Mouse (Mus musculus) kidney, postnatal 4 days (tissue): ENCODE measurements at regions not wholly inside any gene's neighbourhood (a gene's known extent, or its start where the extent isn't known, plus 50 kb on each side); places are given as distances from the start of the nearest gene placed in this dataset.
A peak's percentile ranks its signal among the peaks of the same experiment; 100 is the strongest.

ENCODE experiments used
- DNase-seq, 2 experiments: peaks; one replicate each; pipeline ENCODE4 v3.0.0; 2021; ENCODE audit warnings: mixed read lengths in 2 of 2

DNA sequence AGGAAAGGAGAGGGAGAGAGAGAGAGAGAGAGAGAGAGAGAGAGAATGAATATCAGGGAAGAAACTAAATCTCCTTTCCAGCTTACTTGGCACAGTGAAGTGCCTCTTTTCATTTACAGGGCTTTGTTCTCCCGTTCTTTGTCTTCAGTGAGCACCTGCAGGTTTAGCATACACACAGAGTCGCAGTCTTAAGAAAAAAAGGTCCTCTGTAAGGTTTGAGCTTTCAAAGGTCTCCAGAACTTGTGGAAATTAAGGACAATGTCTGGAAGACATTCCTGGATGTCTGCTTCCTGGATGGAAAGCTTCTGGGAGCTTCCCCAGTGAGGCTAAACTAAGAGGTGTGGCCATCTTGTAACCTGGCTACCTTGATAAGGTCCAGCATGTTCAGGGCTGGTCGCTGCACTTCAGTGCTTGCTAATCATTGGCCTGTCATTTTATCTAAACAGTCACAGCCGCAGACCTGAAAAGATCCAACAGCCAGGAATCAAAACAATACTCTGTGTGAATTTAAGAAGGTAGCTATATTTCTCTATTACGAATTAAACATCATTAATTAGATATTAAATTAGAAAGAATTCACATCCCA, 113.1 kb upstream of the Ralgapa2 start:
- DNase-seq = no peak

DNA sequence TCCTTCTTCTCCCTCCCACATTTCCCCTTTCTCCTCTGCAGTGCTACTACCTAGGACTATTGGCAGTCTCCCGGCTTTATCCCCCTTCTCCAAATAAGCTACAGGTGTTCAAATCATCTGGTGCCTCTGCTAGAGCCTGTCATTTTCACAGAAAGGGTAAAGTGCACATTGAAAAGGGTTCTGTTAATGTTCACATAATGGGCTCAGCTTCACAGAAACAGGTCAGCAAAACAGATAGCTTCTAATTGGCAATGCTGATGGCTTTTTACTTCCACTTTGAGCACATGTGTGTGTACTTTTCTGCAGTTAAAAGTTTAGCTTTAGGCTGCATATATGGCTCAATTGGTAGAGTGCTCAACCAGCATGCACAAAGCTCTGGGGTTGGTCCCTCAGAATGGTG, 114.4 kb upstream of the Ralgapa2 start:
- DNase-seq = no peak

DNA sequence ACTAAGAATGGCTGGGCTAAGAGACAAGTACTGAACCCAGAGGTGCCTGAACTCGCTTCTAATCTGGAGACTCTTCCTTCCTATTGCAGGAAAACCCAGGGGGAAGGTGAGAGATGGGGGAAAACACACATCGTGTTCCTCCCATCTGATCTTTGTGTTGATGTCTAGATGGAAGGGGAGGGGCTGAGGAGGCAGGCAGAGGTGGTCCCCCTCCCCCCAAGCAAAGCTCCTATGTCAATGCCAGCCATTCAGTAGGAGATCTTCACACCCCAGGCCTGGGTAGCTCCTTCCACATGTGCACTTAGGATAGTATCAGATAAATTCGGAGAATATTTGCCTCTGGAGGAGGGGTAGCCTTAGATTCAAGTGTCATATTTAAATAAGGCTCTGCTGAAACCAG, 118.0 kb upstream of the Ralgapa2 start:
- DNase-seq = no peak

DNA sequence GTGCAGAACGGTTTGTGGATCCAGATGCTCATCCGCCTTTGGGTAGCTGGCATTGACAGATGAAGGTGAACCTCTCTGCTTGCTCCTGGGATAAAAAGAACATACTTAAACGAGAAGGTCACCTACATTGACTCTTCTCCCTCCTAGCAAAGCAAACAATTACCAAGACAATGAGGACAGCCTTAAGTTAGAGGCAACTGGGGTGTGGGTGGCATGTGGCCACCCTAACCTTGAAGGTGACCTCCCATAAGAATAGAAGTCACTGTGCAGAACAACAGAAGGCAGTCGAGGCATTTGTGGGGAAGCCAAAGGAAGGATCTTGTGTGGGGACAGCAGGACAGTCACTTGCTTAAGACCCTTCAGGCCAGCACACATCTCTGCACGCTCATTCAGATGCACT, 119.0 kb upstream of the Ralgapa2 start:
- DNase-seq = no peak

DNA sequence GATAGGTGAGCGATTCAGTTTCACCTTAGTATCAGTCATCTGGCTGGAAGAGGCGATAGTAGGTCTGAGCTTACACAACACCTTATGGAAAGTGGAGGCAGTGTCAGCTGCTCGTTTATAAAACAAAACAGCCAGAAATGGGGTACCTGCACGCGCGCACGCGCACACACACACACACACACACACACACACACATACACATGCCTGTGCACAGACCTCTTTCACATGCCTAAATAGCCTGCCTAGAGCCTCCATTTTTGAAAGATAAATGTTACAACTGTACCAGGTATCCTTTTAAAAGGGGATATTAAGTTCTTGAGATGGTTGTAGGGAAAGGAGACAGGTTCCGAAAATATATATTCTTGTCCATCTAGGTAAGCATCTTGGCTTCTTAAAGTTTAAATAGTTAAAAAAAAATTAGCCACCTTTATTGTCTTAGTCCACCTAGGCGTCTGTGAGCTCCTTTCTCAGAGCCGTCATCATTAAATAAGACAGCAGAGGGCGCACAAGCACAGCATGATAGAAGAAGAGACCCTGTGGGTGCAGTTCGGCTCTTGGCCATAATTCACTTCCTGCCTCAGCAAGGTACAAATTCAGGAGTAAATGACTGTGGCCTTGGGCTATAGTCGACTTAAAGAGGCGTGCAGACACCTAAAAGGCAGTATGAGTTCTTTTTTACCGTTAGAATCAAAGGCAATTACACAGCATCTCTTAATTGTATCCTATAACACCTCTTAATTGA, 121.4 kb upstream of the Ralgapa2 start:
- DNase-seq = peak; percentile 71 to 75

DNA sequence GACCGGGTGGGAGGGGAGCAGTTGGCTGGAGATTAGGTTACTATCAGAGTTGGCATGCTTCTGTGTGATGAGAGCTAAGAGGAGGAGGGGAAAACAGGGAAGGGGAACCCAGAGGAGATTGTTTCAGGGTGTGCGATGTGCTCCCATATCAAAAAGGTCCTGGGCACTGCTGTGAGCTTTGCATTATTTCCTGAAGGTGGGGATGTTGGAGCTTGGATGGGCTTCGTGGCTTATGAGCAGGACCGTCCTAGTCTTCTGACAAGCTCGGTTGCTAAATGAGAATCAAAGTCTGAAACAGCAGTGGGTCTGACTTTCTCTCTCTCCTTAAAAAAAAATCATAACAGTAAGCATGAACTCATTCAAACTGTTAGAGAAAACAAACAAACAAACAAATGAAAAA, 125.4 kb upstream of the Ralgapa2 start:
- no peak for DNase-seq

DNA sequence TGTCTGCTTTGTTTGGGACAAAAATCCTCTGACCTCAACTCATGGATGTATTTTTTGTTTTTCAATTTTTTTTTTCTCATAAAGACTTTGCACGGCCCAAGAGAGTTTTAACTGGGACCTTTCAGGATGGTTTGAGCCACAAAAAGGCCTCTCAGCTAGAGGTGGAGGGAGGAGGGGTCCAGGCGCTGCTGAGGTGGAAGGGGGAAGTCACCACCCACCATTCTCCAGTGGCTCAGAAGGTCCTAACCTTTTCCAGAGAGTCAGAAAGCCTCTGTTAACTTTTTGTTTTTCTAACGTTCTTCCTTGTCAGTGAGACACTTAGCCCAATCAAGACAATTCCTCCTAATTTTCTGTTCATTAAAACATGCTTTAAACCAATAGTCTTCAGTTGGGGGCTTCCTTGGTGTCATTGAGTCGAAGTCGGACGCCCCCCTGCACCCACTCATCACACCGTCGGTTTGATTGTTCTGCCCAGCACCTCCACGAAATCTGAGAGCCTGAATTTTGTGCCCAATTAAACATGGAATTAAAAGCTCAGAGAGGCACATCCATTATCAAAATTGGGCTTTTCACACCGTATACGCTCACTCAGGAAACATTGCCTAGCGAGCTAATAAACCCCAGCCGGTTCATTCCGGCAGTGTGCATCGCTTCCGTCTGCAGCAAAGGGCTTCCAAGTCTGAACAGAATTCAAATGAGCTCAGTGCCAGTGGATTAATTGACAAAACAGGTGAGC, 134.3 kb upstream of the Ralgapa2 start:
- peak; percentile 13 to 27 for DNase-seq

DNA sequence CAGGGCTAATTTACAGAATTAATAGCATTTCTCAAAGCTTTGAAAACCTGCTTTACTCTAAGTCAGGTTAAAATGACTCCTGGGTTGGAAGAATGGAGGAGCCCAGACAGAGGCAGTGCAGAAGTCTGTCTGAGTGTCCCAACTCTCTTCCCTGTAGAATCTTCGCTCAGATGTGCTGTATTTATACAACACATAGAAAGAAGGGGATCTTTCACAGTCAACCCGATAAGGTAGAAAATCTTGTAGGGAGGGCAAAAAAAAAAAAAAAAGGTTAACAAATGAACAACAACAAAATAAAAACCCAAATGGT, 134.8 kb upstream of the Ralgapa2 start:
- no peak for DNase-seq

DNA sequence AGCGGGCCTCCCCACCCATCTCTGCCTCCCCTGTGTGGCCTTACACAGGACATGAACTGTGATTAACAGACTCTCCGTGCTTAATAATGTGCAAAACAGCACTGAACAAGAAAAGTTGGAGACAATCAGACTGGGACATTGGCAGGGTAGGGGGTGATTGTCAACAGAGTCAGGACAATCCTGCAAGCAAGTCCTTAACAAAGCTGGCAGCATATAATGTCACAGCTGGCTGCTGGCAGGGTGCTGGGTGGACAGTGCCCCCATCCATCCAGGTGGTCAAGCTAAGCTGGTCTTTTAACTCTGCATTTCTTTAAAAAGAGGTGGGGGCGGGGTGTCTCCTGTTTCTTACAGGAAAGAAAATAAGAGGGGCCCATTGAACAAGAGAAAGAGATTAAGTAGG, 149.2 kb upstream of the Ralgapa2 start:
- no peak for DNase-seq

DNA sequence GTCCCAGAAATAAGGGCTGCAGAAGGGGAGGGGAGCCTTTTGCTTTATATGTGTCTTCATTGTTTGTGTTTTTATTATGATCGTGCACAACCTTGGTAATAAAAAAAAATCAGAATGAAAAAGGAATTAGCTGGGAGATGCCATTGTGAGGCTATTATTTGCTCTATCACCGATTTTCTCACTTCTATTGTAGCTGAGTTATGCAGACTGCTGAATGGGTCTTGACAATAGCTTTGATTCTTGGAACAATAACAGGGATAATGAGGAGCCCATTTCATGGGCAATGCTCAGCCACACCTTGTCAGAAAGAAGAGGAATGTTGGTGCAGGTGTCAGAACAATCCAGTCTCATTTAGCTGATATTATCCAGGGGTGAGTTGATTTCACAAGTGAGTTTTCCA, 160.6 kb upstream of the Ralgapa2 start:
- DNase-seq = no peak

DNA sequence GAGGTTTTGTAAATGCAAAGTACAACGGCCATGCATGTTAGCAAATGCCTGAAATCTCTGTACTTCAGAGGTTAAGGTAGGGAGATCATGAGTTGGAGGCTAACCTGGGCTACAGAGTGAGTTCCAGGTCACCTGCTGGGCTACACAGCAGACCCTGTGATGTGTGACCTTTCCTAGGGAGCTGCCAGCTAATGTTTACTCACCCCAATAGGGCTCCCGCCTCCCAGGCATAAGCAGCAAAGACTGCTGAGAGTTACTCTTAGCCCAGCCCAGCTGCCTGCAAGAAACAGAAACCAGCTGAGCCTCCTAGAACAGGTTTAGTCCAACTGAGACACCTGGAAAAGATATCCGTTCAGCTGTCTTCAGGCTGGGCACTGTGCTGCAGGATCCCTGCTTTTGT, 169.8 kb upstream of the Ralgapa2 start:
- DNase-seq = peak in 1 of 2 experiments; percentile 3

DNA sequence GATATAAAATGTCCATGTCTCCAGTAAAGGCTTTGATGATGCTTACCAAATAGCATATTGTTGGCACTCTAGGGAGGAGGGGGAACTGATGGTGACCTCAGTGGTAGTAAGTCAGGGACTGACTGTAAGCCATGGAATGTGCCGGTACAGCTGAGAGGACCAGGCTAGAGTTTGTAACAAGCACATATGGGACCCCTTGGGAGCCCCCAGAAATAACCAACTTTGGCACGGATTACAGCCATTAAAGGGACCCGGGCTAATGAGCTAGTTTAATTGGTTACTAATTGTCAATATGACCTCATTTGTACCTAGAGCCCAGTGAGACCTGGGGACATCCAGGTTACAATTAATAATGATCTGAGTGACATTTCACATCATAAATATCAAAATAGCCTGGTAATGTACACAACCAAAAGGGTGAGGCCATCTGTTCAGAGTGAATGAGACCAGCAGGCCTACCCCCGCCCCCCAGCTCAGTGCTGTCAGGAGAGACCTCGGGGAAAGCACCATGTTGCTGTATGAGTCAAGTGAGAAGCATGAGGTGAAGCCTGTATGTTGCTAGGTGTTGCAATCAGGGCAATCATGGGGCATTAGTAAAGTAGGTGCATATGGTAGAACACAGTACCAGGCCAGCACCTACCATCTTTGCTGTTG, 169.7 kb upstream of the Kiz start:
- DNase-seq = no peak

DNA sequence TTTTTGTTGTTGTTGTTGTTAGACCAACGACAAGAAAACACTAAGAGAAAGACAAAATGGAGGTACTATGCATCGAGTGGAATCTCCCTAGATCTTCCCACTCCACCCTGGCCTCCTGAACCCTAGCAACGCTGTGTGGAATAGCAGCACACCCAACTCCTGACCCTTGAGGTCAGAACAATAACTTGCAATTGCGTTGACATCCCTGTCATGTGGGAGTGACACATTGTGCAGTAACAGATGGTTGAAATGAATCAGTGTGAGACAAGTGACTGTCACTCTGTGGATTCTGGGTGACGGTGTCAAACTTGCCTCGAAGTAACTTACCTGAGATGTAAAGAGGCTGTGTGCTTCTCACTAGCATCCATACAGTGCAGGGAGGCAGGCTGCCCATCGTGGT, 167.1 kb upstream of the Kiz start:
- DNase-seq = no peak

DNA sequence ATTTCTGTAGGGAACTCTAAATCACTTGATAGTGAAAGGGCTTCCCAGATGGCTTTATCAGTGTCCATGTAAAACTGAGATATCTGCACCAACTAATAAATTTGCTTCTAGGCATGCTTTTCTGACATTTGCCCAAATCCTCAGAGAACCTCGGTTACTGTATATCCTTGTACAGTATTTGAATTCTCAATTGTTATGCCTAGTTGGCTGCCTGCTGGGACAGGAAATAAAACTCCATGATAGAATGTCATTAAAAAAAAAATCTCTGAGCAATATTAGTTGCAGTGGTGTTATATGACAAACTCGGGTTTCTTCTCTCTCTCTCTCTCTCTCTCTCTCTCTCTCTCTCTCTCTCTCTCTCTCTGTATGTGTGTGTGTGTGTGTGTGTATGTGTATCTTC, 162.2 kb upstream of the Kiz start:
- DNase-seq = no peak

DNA sequence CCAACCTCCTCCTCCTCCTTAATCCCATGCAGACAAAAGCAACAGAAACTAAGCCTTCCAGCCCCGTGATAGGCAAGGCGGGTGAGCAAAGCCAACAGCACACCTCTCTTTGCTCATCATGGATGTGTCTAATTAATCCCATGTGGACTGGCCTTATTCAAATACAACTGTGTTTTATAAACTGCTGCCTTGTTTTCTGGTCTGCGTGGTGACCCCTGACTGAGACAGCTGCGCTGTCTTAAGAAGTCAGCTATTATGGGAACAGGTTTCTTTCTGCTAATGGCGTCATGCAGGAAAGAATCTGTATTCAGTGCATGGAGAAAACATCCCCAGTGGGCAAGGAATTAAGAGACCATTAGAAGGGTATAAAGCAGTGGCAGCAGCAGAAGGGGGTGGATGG, 161.6 kb upstream of the Kiz start:
- no peak for DNase-seq

DNA sequence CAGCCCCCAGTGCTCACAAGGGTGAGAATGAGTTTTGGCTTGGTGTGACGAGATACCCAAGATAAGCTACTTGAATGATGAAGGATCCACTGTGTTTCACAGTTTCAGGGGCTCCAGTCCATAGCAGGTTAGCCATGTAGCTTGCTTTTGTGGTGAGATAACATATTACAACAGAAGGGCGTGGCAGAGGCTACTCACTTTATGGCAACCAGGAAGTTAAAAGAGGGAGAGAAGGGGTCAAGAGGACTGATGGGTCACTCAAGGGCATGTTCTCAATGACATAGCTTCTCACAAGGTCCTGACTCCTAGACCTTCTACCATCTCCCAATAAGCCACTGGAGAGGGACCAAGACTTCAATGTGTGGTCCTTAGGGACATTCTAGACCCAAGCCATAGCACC, 159.4 kb upstream of the Kiz start:
- no peak for DNase-seq

DNA sequence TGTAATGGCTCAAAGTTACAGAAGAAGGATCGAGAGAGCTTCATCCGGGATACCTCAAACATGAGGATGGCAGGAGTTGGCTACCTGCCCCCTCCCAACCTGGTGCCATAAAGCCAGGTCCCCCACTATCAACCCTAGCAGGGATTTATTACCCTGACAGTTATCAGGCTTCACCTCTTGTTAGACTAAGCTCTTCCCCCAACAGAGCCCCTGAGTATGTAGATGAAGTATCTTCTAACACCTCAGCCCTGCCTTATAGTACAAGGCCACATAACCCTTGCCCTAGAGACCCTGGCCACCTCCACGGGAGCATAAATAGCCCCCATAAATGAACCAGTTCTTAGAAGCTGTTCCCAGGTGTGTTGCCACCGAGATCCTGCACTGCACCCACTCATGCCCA, 158.9 kb upstream of the Kiz start:
- no peak for DNase-seq

DNA sequence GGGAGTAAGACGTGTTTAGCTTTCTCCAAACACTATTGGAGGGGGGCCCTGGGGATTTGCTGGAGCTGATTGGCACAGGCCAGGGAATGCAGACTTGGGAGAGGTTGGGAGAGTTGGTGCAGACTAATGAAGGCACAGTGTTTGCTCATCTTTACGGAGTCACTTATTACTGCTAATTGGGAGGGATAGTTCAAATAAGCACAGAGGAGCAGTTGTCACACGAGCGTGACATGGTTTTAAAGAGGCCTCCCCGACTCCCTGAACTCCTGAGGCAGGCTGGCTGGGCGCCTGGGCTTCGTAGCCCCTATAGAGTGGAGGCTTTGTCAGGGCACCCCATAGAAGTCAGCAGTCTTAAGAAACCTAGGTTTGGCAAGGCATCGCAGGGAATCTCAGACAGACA, 145.0 kb upstream of the Kiz start:
- no peak for DNase-seq

DNA sequence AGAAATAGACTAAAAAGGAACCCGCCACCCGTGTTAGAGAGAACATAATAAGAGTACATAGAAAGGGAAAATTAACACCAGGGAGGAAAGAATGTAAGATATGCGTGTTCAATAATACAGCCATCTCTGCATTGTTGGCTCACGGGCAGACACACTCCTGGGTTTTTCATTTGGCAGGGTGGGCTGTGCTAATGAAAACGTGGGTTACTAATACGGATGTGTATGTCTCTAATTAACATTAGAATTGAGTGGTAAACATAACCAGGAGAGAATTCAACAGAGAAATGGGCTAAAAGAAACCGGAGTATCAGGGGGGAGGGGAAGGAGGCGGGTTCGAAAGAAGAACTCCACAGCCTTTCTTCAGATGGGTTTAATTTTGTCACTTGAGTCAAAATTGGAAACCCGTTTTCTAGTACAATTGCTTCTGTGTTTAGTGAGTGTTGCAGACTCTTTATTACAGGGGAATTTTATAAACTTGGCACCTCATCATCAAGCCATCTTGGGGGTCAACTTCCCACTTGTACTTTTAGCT, 134.4 kb upstream of the Kiz start:
- no peak for DNase-seq

DNA sequence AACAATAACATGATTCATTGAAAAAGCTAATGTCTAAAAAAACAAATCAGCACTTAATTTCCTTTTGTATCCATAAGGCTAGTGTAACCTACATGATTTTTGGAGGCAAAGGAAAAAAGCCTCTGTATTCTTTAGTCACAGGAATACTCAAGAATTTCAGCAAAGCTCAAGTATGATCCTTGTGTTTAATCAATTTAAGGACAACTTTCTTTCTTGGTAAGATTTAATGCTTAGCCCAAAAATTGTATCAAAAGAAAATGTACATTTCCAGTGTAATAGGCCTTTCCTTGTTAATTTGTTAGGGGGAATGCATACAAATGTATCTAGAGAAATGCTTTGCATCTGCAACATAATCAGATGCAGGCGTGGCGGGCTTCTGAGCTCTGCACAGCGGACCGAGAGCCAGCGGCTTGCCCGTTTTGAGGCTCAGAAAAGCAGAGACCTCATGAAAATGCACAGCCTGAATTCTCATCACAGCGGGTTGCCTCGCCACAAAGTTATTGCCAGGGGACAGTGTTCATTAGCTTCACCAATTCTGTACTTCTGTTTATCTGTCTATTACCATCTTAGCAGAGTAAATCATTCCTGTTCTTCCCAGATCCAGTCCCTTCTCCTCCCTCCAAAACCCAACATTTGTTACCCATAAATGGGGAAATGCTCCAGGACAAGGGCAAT, 133.2 kb upstream of the Kiz start:
- no peak for DNase-seq

DNA sequence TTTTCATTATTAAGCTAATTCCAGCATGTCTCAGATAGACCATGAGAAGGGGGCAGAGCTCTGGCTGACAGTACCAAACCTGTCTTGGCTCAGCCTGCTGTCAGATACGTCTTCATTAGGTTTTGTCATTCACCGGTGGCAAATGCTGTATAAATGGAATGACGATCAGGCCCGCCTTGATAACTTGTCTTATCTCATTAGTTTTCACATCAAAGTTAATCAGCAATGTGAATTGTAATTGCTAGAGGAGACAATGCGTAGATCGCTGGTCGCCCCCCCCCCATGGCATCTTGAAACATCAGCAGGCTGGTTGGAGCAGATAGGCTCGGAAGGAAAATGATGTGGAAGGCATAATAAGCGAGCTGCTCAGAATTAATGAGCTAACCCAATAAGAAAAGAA, 132.5 kb upstream of the Kiz start:
- no peak for DNase-seq

DNA sequence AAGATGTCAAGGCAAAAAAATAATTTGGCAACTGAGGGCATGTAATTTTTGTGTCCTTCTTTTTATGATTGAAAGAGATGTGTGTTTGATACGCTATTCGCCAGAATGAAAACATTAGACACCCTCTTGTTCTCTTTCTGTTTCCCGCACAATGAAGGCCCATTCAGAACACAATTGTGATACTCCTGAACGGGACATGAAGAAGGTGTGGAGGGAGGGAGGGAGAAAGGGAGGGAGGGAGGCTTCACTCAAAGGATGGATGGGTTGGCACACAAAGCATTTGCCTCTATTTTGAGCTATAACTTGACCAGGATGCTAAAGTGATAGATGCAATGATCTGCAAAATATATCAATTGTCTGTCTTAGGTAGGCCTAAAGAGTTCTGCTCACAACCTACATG, 132.0 kb upstream of the Kiz start:
- no peak for DNase-seq

DNA sequence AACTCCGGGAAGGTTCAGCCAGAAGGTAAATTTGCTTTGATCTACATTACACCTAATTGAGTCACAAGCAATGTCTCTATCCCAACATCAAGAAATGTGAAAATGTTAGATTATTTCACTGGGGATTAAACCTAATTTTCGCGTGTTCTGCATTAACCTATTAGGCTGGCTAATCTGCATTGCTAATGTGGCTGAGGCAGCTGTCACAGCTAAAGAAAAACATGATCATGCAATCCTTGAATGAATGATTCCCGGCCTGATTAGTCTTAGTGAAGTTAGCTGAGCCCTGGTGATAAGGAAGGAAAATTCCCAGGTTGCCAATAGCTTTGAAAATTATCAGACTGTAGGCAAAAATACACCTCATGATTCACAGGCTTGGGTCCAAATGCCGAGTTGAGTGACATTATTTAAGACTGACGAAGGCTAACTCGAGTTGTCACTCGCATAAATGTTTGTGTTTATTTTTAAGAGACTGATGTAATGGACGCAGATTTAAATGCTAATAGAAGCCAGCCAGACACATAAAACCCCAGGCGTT, 131.5 kb upstream of the Kiz start:
- DNase-seq = no peak
